Mouse (Mus musculus) small intestine, adult 2 months (tissue): ENCODE results near the gene Aldh3b2.

Source experiments
- CTCF ChIP-seq: fragments of 200-500 bp; IDR thresholded peaks from 2 replicates; pipeline ENCODE4 v1.5.1; 2012; ENCODE audit warnings: low read depth, mild to moderate bottlenecking, control low read depth, inconsistent platforms, low read length, moderate library complexity, mixed read lengths; ENCODE audit not compliant: insufficient replicate concordance, insufficient read length; ENCODE audit errors: extremely low read depth
- POLR2A ChIP-seq: fragments of 200-500 bp; IDR thresholded peaks from 2 replicates; pipeline ENCODE4 v1.6.1; 2012; ENCODE audit warnings: low read depth, mild to moderate bottlenecking, control low read depth, inconsistent platforms, low read length, moderate library complexity

DNA sequence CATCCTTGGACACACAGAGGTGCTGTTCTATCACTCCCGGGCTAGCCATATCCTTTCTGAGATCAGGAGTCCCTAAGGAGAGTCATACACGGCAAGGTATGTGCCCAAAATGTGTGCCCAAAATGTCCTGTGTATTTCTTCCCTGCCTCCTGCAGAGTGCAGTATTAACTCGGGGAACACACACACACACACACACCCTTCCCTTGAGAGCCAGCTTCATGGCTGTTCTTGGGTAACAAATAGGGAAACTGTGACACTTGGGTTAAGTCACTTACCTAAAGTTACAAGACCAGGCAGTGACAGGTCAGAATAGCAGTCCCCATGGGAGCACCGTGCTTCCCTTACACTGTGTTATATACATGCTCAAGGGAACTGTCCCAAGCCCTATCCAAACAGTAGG, 8.1 kb upstream of the Aldh3b2 start:
- TF ChIP-seq CTCF (no peak), POLR2A (no peak)
